Mouse (Mus musculus) olfactory bulb, adult 2 months (tissue): ENCODE data around the gene Lingo1.

Experiments
- CTCF ChIP-seq: fragments of 200-500 bp; IDR thresholded peaks from 2 replicates; pipeline ENCODE4 v1.5.1; 2012; ENCODE audit warnings: low read depth, mild to moderate bottlenecking, low read length, moderate library complexity; ENCODE audit not compliant: insufficient read depth
- POLR2A ChIP-seq: fragments of 200-500 bp; IDR thresholded peaks from 2 replicates; pipeline ENCODE4 v1.6.1; 2012; ENCODE audit warnings: mild to moderate bottlenecking, low read depth, low read length, moderate library complexity; ENCODE audit not compliant: insufficient read depth

- TF ChIP-seq CTCF (no peak), POLR2A (no peak)
Measured at GRCm38 (mm10) chr9:56636766-56637402, 159.4 kb downstream of the Lingo1 start.
